ENCODE assay signal across 37 mouse cellular contexts in the genomic region with DNA sequence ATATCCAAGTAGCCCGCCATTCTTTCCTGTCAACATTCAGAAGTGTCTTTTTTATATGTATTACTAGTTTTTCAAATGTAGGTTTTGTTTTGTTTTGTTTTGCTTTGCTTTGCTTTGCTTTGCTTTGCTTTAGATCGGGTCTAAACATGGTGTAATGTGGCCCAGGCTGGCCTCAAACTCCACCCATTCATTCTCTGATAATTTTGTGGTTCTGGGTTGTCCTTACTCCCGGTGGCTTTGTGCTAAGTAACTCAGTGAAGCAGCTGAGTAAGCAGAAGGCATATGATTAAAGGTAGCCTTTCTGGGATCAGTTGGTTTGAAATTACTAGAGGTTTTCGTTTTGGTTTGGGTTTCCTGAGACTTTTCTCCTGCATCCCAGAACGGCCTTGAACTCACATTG. TPM values are rescaled to one million over a fixed set of nuclear protein-coding genes. Genes with fewer than 3 reads are reported as not detected.
"Had no signal": no experiment of that assay in that cellular context is flagged by ENCODE, and none has a peak within 500 bp of the region (broad histone marks: within the 10 kb centered on the region; RNA-seq: fewer than 3 reads in every experiment).

No protein-coding gene starts in this region.

- H3K4me2 ChIP-seq: embryonic facial prominence, embryonic 12.5 days; embryonic facial prominence, embryonic 13.5 days; embryonic facial prominence, embryonic 15.5 days; forebrain, embryonic 12.5 days; forebrain, embryonic 13.5 days; forebrain, embryonic 15.5 days had no signal

- H3K27ac ChIP-seq: embryonic facial prominence, embryonic 10.5 days; embryonic facial prominence, embryonic 12.5 days; embryonic facial prominence, embryonic 13.5 days; embryonic facial prominence, embryonic 15.5 days; forebrain, embryonic 10.5 days; forebrain, embryonic 12.5 days; forebrain, embryonic 13.5 days; forebrain, embryonic 15.5 days; gastrocnemius, adult 2 months; heart, adult 2 months had no signal

- H3K9ac ChIP-seq: embryonic facial prominence, embryonic 12.5 days; embryonic facial prominence, embryonic 13.5 days; embryonic facial prominence, embryonic 15.5 days; forebrain, embryonic 12.5 days; forebrain, embryonic 13.5 days; forebrain, embryonic 15.5 days; forebrain, postnatal 0 days had no signal

- H3K27me3 ChIP-seq: embryonic facial prominence, embryonic 12.5 days; embryonic facial prominence, embryonic 13.5 days; embryonic facial prominence, embryonic 15.5 days; forebrain, embryonic 12.5 days; forebrain, embryonic 13.5 days; forebrain, embryonic 15.5 days had no signal

- DNase-seq: cerebellum, adult 2 months; cerebellum, adult 8-10 months; cerebellum, adult 9-10 months; cerebellum, adult 9-11 months; cerebellum, postnatal 10 days; cerebellum, postnatal 14 days; cerebellum, postnatal 25 days; cerebellum, postnatal 36 days; embryo, embryonic 11 days; forebrain, postnatal 0 days; gastrocnemius, adult 2 months; gastrocnemius, postnatal 10 days; gastrocnemius, postnatal 14 days; gastrocnemius, postnatal 25 days; gastrocnemius, postnatal 36 days; heart, adult 18-20 months; heart, adult 2 months had no signal

- ATAC-seq: forebrain, embryonic 13.5 days; forebrain, embryonic 14.5 days; forebrain, embryonic 15.5 days; forebrain, embryonic 16.5 days; forebrain, postnatal 0 days had no signal

- H3K9me3 ChIP-seq: embryonic facial prominence, embryonic 10.5 days; embryonic facial prominence, embryonic 12.5 days; embryonic facial prominence, embryonic 13.5 days; embryonic facial prominence, embryonic 15.5 days; forebrain, embryonic 10.5 days; forebrain, embryonic 12.5 days; forebrain, embryonic 13.5 days; forebrain, embryonic 15.5 days had no signal

- H3K4me1 ChIP-seq: embryonic facial prominence, embryonic 10.5 days; embryonic facial prominence, embryonic 12.5 days; embryonic facial prominence, embryonic 13.5 days; embryonic facial prominence, embryonic 15.5 days; forebrain, embryonic 10.5 days; forebrain, embryonic 12.5 days; forebrain, embryonic 13.5 days; forebrain, embryonic 15.5 days had no signal

- H3K4me3 ChIP-seq: embryonic facial prominence, embryonic 10.5 days; embryonic facial prominence, embryonic 12.5 days; embryonic facial prominence, embryonic 13.5 days; embryonic facial prominence, embryonic 15.5 days; erythroblast, embryonic 14.5 days; forebrain, embryonic 10.5 days; forebrain, embryonic 12.5 days; forebrain, embryonic 13.5 days; forebrain, embryonic 15.5 days; gastrocnemius, adult 2 months; heart, adult 2 months had no signal

RNA-seq across cellular contexts. Expression of gene Tgm7, which starts 40.1 kb away (rescaled TPM):
- total RNA-seq: common myeloid progenitor, adult 5-6 weeks; forebrain, postnatal 0 days; gastrocnemius, adult 18-20 months; gastrocnemius, adult 2 months; gastrocnemius, adult 8-10 months; gastrocnemius, postnatal 10 days; gastrocnemius, postnatal 14 days; gastrocnemius, postnatal 25 days; gastrocnemius, postnatal 36 days; gastrocnemius, postnatal 4 days; granulocyte monocyte progenitor cell, adult 5-6 weeks; heart, adult 18-20 months; heart, adult 2 months had no signal
- polyA plus RNA-seq: embryonic facial prominence, embryonic 10.5 days; embryonic facial prominence, embryonic 11.5 days; embryonic facial prominence, embryonic 12.5 days; embryonic facial prominence, embryonic 13.5 days; embryonic facial prominence, embryonic 14.5 days; embryonic facial prominence, embryonic 15.5 days; erythroblast, embryonic 14.5 days; forebrain, embryonic 10.5 days; forebrain, embryonic 11.5 days; forebrain, embryonic 12.5 days; forebrain, embryonic 13.5 days; forebrain, embryonic 14.5 days; forebrain, embryonic 15.5 days; forebrain, embryonic 16.5 days; forebrain, postnatal 0 days; gonadal fat pad, adult 2 months had no signal
